Mouse (Mus musculus) embryonic fibroblast, embryonic 13.5 days (primary cell): Measurements from ENCODE around the gene Mdga1. TPM values are rescaled to one million over a fixed set of nuclear protein-coding genes. Genes with fewer than 3 reads are reported as not detected.

Source experiments
- H3K27ac ChIP-seq: 2 replicates; pipeline ENCODE4 v1.5.1; 2012; ENCODE audit warnings: low read length, control low read depth, inconsistent platforms; ENCODE audit not compliant: insufficient read depth
- H3K4me1 ChIP-seq: 2 replicates; pipeline ENCODE4 v1.6.1; 2011; ENCODE audit warnings: low read length; ENCODE audit not compliant: control insufficient read depth, insufficient read depth
- H3K4me3 ChIP-seq: 2 replicates; pipeline ENCODE4 v1.5.1; 2011; ENCODE audit warnings: mild to moderate bottlenecking, control low read depth, low read length; ENCODE audit not compliant: insufficient read depth
- CTCF ChIP-seq: IDR thresholded peaks from 2 replicates; pipeline ENCODE4 v1.5.1; 2011; ENCODE audit warnings: mild to moderate bottlenecking, control low read depth, low read length, moderate library complexity, borderline replicate concordance; ENCODE audit not compliant: insufficient read depth
- POLR2A ChIP-seq: IDR thresholded peaks from 2 replicates; pipeline ENCODE4 v1.6.1; 2011; ENCODE audit warnings: low read depth, mild to moderate bottlenecking, control low read depth, low read length, moderate library complexity
- polyA plus RNA-seq: library from polyadenylated mRNA; stranded (reverse); fragments of >200 nt; gene quantifications from 2 replicates; pipeline ENCODE4 v1.2.4, GENCODE M21; 2011; ENCODE audit warnings: low read depth; ENCODE audit not compliant: missing spikeins, insufficient read length

Mdga1 gene
- polyA plus RNA-seq, 1 experiment, result 7.6 TPM

GRCm38 (mm10) chr17:29799398-29800095 is 170.3 kb downstream of the Mdga1 start:
- TF ChIP-seq CTCF (no peak), POLR2A (no peak)
- Histone ChIP-seq H3K4me1 (no peaks in the 10 kb centered on the region; the same call in 1 of the 2 replicates), H3K4me3 (no peak overlapping the region), H3K27ac (no peak overlapping the region)

- Histone ChIP-seq H3K27ac (no peak overlapping the region), H3K4me1 (no peaks in the 10 kb centered on the region; the same call in 1 of the 2 replicates), H3K4me3 (no peak overlapping the region)
- no peak for TF ChIP-seq CTCF
- no peak for TF ChIP-seq POLR2A
These were observed 171.7 kb downstream of the Mdga1 start for GRCm38 (mm10) chr17:29798151-29798550.

- Histone ChIP-seq H3K4me3 (no peak overlapping the region), H3K4me1 (no peaks in the 10 kb centered on the region; the same call in 1 of the 2 replicates), H3K27ac (no peak overlapping the region)
- TF ChIP-seq POLR2A (no peak), CTCF (peak; percentile 17; the same call in 1 of the 2 replicates)
These were observed 173.1 kb downstream of the Mdga1 start for GRCm38 (mm10) chr17:29796787-29797186.

GRCm38 (mm10) chr17:29796086-29796485 is 173.8 kb downstream of the Mdga1 start:
- TF ChIP-seq POLR2A (no peak), CTCF (0 out of 2 replicates have a peak, but pooled peaks have one; percentile 16)
- no peak overlapping the region for H3K27ac ChIP-seq
- no peak overlapping the region for H3K4me3 ChIP-seq

GRCm38 (mm10) chr17:29795050-29795770 is 174.7 kb downstream of the Mdga1 start:
- TF ChIP-seq POLR2A (no peak), CTCF (no peak)
- Histone ChIP-seq H3K4me1 (no peaks in the 10 kb centered on the region; the same call in 1 of the 2 replicates), H3K27ac (no peak overlapping the region), H3K4me3 (no peak overlapping the region)

More at GRCm38 (mm10) chr17:29796086-29796485, 173.8 kb downstream of the Mdga1 start:
- no peaks in the 10 kb centered on the region; the same call in 1 of the 2 replicates for H3K4me1 ChIP-seq

- H3K4me3 ChIP-seq, result no peak overlapping the region
- no peak overlapping the region for H3K27ac ChIP-seq
- TF ChIP-seq CTCF (no peak), POLR2A (no peak)
- H3K4me1 ChIP-seq, result no peaks in the 10 kb centered on the region; the same call in 1 of the 2 replicates
These were observed 178.3 kb downstream of the Mdga1 start for GRCm38 (mm10) chr17:29791531-29792050.

- no peaks in the 10 kb centered on the region; the same call in 1 of the 2 replicates for H3K4me1 ChIP-seq
- TF ChIP-seq CTCF, result no peak
- TF ChIP-seq POLR2A, result no peak
- H3K27ac ChIP-seq, result no peak overlapping the region
- H3K4me3 ChIP-seq, result no peak overlapping the region
These were observed 179.6 kb downstream of the Mdga1 start for GRCm38 (mm10) chr17:29790231-29790740.

GRCm38 (mm10) chr17:29789715-29790114 is 180.2 kb downstream of the Mdga1 start:
- no peak for TF ChIP-seq POLR2A
- no peak for TF ChIP-seq CTCF
- no peaks in the 10 kb centered on the region for H3K4me1 ChIP-seq
- H3K27ac ChIP-seq, result no peak overlapping the region
- H3K4me3 ChIP-seq, result no peak overlapping the region

GRCm38 (mm10) chr17:29788573-29788972 is 181.3 kb downstream of the Mdga1 start:
- H3K4me1 ChIP-seq, result no peaks in the 10 kb centered on the region
- TF ChIP-seq CTCF, result no peak
- TF ChIP-seq POLR2A, result no peak
- no peak overlapping the region for H3K27ac ChIP-seq
- no peak overlapping the region for H3K4me3 ChIP-seq
